Mouse (Mus musculus) stomach, embryonic 14.5 days (tissue): ENCODE measurements at regions not wholly inside any gene's neighbourhood (a gene's known extent, or its start where the extent isn't known, plus 50 kb on each side); places are given as distances from the start of the nearest gene placed in this dataset.
A peak's percentile ranks its signal among the peaks of the same experiment; 100 is the strongest.

Source experiments
- ATAC-seq: fragments of 200-750 bp; cut with Nextera tagmentation; 2 replicates; pipeline ENCODE4 v1.8.0; 2017; ENCODE audit warnings: low read depth, moderate TSS enrichment; ENCODE audit not compliant: insufficient number of reproducible peaks, insufficient read depth, low FRiP score
- H3K27ac ChIP-seq: fragments of 300-500 bp; sonication (generic); 2 replicates; pipeline ENCODE4 v1.5.1; 2014; ENCODE audit warnings: mild to moderate bottlenecking, low read length, moderate library complexity, mixed read lengths
- H3K27me3 ChIP-seq: fragments of 300-500 bp; sonication (generic); 2 replicates; pipeline ENCODE4 v1.6.1; 2014; ENCODE audit warnings: low read length, control low read depth, mixed read lengths; ENCODE audit not compliant: control insufficient read depth, insufficient read depth
- H3K36me3 ChIP-seq: fragments of 300-500 bp; sonication (generic); 2 replicates; pipeline ENCODE4 v1.6.1; 2014; ENCODE audit warnings: mild to moderate bottlenecking, control low read depth, low read length, moderate library complexity, mixed read lengths; ENCODE audit not compliant: control insufficient read depth, insufficient read depth
- H3K4me1 ChIP-seq: fragments of 300-500 bp; sonication (generic); 2 replicates; pipeline ENCODE4 v1.6.1; 2014; ENCODE audit warnings: low read length, control low read depth, mixed read lengths; ENCODE audit not compliant: control insufficient read depth, insufficient read depth
- H3K4me2 ChIP-seq: fragments of 300-500 bp; sonication (generic); replicated peaks from 2 replicates; pipeline ENCODE4 v1.6.1; 2014; ENCODE audit warnings: low read depth, low read length, control low read depth
- H3K4me3 ChIP-seq: fragments of 300-500 bp; sonication (generic); 2 replicates; pipeline ENCODE4 v1.5.1; 2014; ENCODE audit warnings: low read depth, low read length, control low read depth
- H3K9ac ChIP-seq: fragments of 300-500 bp; sonication (generic); replicated peaks from 2 replicates; pipeline ENCODE4 v1.6.1; 2014; ENCODE audit warnings: low read depth, mild to moderate bottlenecking, control low read depth, low read length, moderate library complexity, mixed read lengths
- H3K9me3 ChIP-seq: fragments of 300-500 bp; sonication (generic); 2 replicates; pipeline ENCODE4 v1.6.1; 2016; ENCODE audit warnings: low read depth, low read length, control low read depth; ENCODE audit not compliant: control insufficient read depth
- WGBS: fragments of 180-500 bp; shearing (Covaris S2); extraction: QIAGEN DNeasy Blood & Tissue Kit; methylation state at CpG from one replicate; pipeline ENCODE4 v1.1.7; 2014; 5-methylcytosine and 5-hydroxymethylcytosine counted together

- Histone ChIP-seq H3K27ac (no peak overlapping the region), H3K36me3 (no peaks in the 10 kb centered on the region), H3K9me3 (no peaks in the 10 kb centered on the region), H3K9ac (no peak overlapping the region), H3K4me1 (no peaks in the 10 kb centered on the region), H3K27me3 (no peaks in the 10 kb centered on the region), H3K4me2 (no peak overlapping the region), H3K4me3 (no peak overlapping the region)
- no peak for ATAC-seq
- WGBS: 82% methylated on average over 4 of the region's 4 CpGs
Measured at GRCm38 (mm10) chr4:56238496-56239488, 501.1 kb upstream of the Gm26657 start.

- Histone ChIP-seq H3K9me3 (no peaks in the 10 kb centered on the region), H3K27ac (no peak overlapping the region), H3K27me3 (no peaks in the 10 kb centered on the region), H3K4me2 (no peak overlapping the region), H3K36me3 (no peaks in the 10 kb centered on the region), H3K4me3 (no peak overlapping the region), H3K4me1 (no peaks in the 10 kb centered on the region), H3K9ac (no peak overlapping the region)
- no peak for ATAC-seq
- WGBS: 63% methylated on average over 7 of the region's 7 CpGs
Measured at GRCm38 (mm10) chr4:56231414-56231813, 508.5 kb upstream of the Gm26657 start.

GRCm38 (mm10) chr4:56230451-56230850 is 509.4 kb upstream of the Gm26657 start:
- WGBS: 79% methylated on average over 1 of the region's 1 CpGs
- Histone ChIP-seq H3K4me3 (no peak overlapping the region), H3K36me3 (no peaks in the 10 kb centered on the region), H3K27me3 (no peaks in the 10 kb centered on the region), H3K9ac (no peak overlapping the region), H3K4me1 (no peaks in the 10 kb centered on the region), H3K4me2 (no peak overlapping the region), H3K9me3 (no peaks in the 10 kb centered on the region), H3K27ac (no peak overlapping the region)
- no peak for ATAC-seq

GRCm38 (mm10) chr4:56226493-56226892 is 513.4 kb upstream of the Gm26657 start:
- H3K27ac ChIP-seq: no peak overlapping the region
- no peaks in the 10 kb centered on the region for H3K36me3 ChIP-seq
- no peak overlapping the region for H3K4me2 ChIP-seq
- H3K4me1 ChIP-seq: peaks cover 6% of the 10 kb centered on the region
- H3K4me3 ChIP-seq: no peak overlapping the region
- no peak overlapping the region for H3K9ac ChIP-seq
- no peaks in the 10 kb centered on the region for H3K27me3 ChIP-seq
- no peaks in the 10 kb centered on the region for H3K9me3 ChIP-seq
- WGBS: 66% methylated on average over 1 of the region's 1 CpGs
- ATAC-seq: no peak

- no peaks in the 10 kb centered on the region for H3K9me3 ChIP-seq
- no peak overlapping the region for H3K4me2 ChIP-seq
- no peak overlapping the region for H3K4me3 ChIP-seq
- no peak for ATAC-seq
- no peak overlapping the region for H3K9ac ChIP-seq
- H3K4me1 ChIP-seq: peaks cover 16% of the 10 kb centered on the region
- H3K27ac ChIP-seq: no peak overlapping the region
- H3K27me3 ChIP-seq: no peaks in the 10 kb centered on the region
- no peaks in the 10 kb centered on the region for H3K36me3 ChIP-seq
- WGBS: 48% methylated on average over 3 of the region's 3 CpGs
Measured at GRCm38 (mm10) chr4:56224542-56224941, 515.3 kb upstream of the Gm26657 start.

GRCm38 (mm10) chr4:56222023-56222776 is 517.7 kb upstream of the Gm26657 start:
- peak; percentile 89 for ATAC-seq
- H3K36me3 ChIP-seq: no peaks in the 10 kb centered on the region
- H3K4me3 ChIP-seq: peak overlapping the region; percentile 2; the same call in 1 of the 2 replicates
- peak overlapping the region; percentile 19; the same call in 1 of the 2 replicates for H3K4me2 ChIP-seq
- H3K4me1 ChIP-seq: peaks cover 16% of the 10 kb centered on the region
- no peaks in the 10 kb centered on the region for H3K27me3 ChIP-seq
- H3K9me3 ChIP-seq: no peaks in the 10 kb centered on the region
- no peak overlapping the region for H3K9ac ChIP-seq
- WGBS: 20% methylated on average over 8 of the region's 8 CpGs
- H3K27ac ChIP-seq: peak overlapping the region; percentile 70; the same call in 1 of the 2 replicates

GRCm38 (mm10) chr4:56220531-56220930 is 519.3 kb upstream of the Gm26657 start:
- no peak overlapping the region for H3K4me2 ChIP-seq
- no peak overlapping the region for H3K27ac ChIP-seq
- no peaks in the 10 kb centered on the region for H3K27me3 ChIP-seq
- no peak overlapping the region for H3K9ac ChIP-seq
- no peak overlapping the region for H3K4me3 ChIP-seq
- H3K9me3 ChIP-seq: no peaks in the 10 kb centered on the region
- ATAC-seq: no peak
- peaks cover 16% of the 10 kb centered on the region for H3K4me1 ChIP-seq
- no peaks in the 10 kb centered on the region for H3K36me3 ChIP-seq
- WGBS: 35% methylated on average over 8 of the region's 8 CpGs

- H3K9ac ChIP-seq: no peak overlapping the region
- ATAC-seq: no peak
- no peaks in the 10 kb centered on the region for H3K9me3 ChIP-seq
- H3K4me3 ChIP-seq: no peak overlapping the region
- no peak overlapping the region for H3K27ac ChIP-seq
- H3K27me3 ChIP-seq: no peaks in the 10 kb centered on the region
- no peaks in the 10 kb centered on the region for H3K4me1 ChIP-seq
- 94% methylated on average over 2 of the region's 2 CpGs for WGBS
- no peaks in the 10 kb centered on the region for H3K36me3 ChIP-seq
- H3K4me2 ChIP-seq: no peak overlapping the region
Measured at GRCm38 (mm10) chr4:56209499-56209898, 530.4 kb upstream of the Gm26657 start.
